Mouse (Mus musculus): ENCODE measurements around the gene Fgfr2. TPM values are rescaled to one million over a fixed set of nuclear protein-coding genes. Genes with fewer than 3 reads are reported as not detected.

Fgfr2 gene
- polyA plus RNA-seq, 1 experiment from 2014 or later: 104 TPM

GRCm38 (mm10) chr7:130240191-130240590, 2883.0 kb downstream of the Fgfr2 start:
- H3K36me3 ChIP-seq: no peaks in the 10 kb centered on the region
- 82% methylated on average over 9 of the region's 9 CpGs for WGBS

DNA sequence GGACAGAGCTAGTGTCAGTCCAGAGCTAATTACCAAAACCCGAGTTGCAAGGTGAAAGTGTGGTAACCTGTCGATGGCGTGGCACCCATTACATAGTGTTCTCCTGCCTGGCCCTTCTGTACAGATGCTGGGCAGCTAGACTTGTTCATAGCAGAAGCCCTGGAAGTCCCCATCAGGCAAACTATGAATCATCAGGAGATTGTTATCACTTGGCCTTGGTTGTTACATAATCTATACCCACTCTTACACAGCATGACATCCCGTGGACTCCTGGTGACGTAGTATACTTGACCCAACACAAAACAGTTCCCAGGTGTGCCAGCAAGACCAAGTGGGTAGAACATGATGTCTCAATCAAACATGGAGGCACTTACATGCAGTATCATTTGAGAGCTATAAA, 2885.9 kb downstream of the Fgfr2 start:
- Histone ChIP-seq H3K27ac (no peak overlapping the region), H3K4me3 (replicated peaks) (no peak overlapping the region), H3K4me1 (peaks cover 27% of the 10 kb centered on the region; the same call in 1 of the 2 replicates), H3K9ac (no peak overlapping the region), H3K27me3 (replicated peaks) (no peaks in the 10 kb centered on the region), H3K4me2 (no peak overlapping the region), H3K9me3 (no peaks in the 10 kb centered on the region), H3K36me3 (peaks cover 5% of the 10 kb centered on the region; the same call in 1 of the 2 replicates)
- WGBS: 68% methylated on average over 5 of the region's 5 CpGs
- ATAC-seq (ENCODE audit: insufficient read depth, low FRiP score, low read depth): no peak

More at GRCm38 (mm10) chr7:130240191-130240590, 2883.0 kb downstream of the Fgfr2 start:
- Histone ChIP-seq H3K4me3 (replicated peaks) (no peak overlapping the region), H3K27me3 (replicated peaks) (no peaks in the 10 kb centered on the region), H3K27ac (no peak overlapping the region), H3K4me2 (no peak overlapping the region), H3K9ac (no peak overlapping the region), H3K9me3 (no peaks in the 10 kb centered on the region), H3K4me1 (peaks cover 33% of the 10 kb centered on the region)
- ATAC-seq (ENCODE audit: insufficient read depth, low FRiP score, low read depth): no peak

- Histone ChIP-seq H3K9me3 (no peaks in the 10 kb centered on the region), H3K4me2 (no peak overlapping the region), H3K9ac (no peak overlapping the region), H3K4me3 (replicated peaks) (no peak overlapping the region), H3K4me1 (peaks cover 35% of the 10 kb centered on the region), H3K27ac (no peak overlapping the region), H3K27me3 (replicated peaks) (no peaks in the 10 kb centered on the region), H3K36me3 (peaks cover 5% of the 10 kb centered on the region; the same call in 1 of the 2 replicates)
- ATAC-seq (ENCODE audit: insufficient read depth, low FRiP score, low read depth): no peak
- 28% methylated on average over 7 of the region's 7 CpGs for WGBS
Measured at GRCm38 (mm10) chr7:130233777-130234176, 2889.4 kb downstream of the Fgfr2 start.

DNA sequence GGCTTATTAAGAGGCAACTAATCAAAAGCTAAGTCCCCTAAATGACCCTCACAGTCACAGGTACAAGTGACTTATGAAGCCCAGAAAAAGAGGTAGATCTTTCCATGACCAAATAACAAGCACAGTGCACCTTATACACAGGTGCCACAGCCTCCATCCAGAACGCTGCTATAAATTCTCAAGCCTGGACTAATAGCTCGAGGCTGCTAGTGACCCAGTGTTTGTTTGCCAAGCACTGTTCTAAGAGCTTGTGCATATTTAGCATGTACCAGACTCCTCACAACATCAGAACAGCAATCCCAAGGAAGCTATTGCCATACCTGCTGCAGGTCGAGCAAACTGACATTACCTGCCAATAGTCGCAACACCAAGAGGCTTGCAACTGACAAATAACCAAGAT, 2893.1 kb downstream of the Fgfr2 start:
- H3K27me3 ChIP-seq (replicated peaks): no peaks in the 10 kb centered on the region
- H3K4me2 ChIP-seq: no peak overlapping the region
- no peak overlapping the region for H3K27ac ChIP-seq
- peaks cover 5% of the 10 kb centered on the region; the same call in 1 of the 2 replicates for H3K36me3 ChIP-seq
- no peak for ATAC-seq (ENCODE audit: insufficient read depth, low FRiP score, low read depth)
- no peak overlapping the region for H3K4me3 ChIP-seq (replicated peaks)
- H3K9me3 ChIP-seq: no peaks in the 10 kb centered on the region
- H3K4me1 ChIP-seq: peaks cover 33% of the 10 kb centered on the region
- WGBS: 72% methylated on average over 4 of the region's 4 CpGs
- no peak overlapping the region for H3K9ac ChIP-seq

- no peak overlapping the region for H3K9ac ChIP-seq
- 82% methylated on average over 3 of the region's 3 CpGs for WGBS
- ATAC-seq (ENCODE audit: insufficient read depth, low FRiP score, low read depth): no peak
- no peak overlapping the region for H3K4me3 ChIP-seq (replicated peaks)
- H3K4me1 ChIP-seq: peaks cover 30% of the 10 kb centered on the region
- H3K9me3 ChIP-seq: no peaks in the 10 kb centered on the region
- no peaks in the 10 kb centered on the region for H3K27me3 ChIP-seq (replicated peaks)
- no peak overlapping the region for H3K27ac ChIP-seq
- no peak overlapping the region for H3K4me2 ChIP-seq
- H3K36me3 ChIP-seq: no peaks in the 10 kb centered on the region
Measured at GRCm38 (mm10) chr7:130225227-130225626, 2897.9 kb downstream of the Fgfr2 start.

GRCm38 (mm10) chr7:130222633-130223354, 2900.4 kb downstream of the Fgfr2 start:
- ATAC-seq (ENCODE audit: insufficient read depth, low FRiP score, low read depth): peak; percentile 53; the same call in 1 of the 2 replicates
- no peaks in the 10 kb centered on the region for H3K36me3 ChIP-seq
- peaks cover 30% of the 10 kb centered on the region for H3K4me1 ChIP-seq
- H3K4me2 ChIP-seq: no peak overlapping the region
- 57% methylated on average over 8 of the region's 8 CpGs for WGBS
- H3K27me3 ChIP-seq (replicated peaks): no peaks in the 10 kb centered on the region
- H3K9ac ChIP-seq: no peak overlapping the region
- H3K27ac ChIP-seq: no peak overlapping the region
- H3K4me3 ChIP-seq (replicated peaks): no peak overlapping the region
- no peaks in the 10 kb centered on the region for H3K9me3 ChIP-seq

DNA sequence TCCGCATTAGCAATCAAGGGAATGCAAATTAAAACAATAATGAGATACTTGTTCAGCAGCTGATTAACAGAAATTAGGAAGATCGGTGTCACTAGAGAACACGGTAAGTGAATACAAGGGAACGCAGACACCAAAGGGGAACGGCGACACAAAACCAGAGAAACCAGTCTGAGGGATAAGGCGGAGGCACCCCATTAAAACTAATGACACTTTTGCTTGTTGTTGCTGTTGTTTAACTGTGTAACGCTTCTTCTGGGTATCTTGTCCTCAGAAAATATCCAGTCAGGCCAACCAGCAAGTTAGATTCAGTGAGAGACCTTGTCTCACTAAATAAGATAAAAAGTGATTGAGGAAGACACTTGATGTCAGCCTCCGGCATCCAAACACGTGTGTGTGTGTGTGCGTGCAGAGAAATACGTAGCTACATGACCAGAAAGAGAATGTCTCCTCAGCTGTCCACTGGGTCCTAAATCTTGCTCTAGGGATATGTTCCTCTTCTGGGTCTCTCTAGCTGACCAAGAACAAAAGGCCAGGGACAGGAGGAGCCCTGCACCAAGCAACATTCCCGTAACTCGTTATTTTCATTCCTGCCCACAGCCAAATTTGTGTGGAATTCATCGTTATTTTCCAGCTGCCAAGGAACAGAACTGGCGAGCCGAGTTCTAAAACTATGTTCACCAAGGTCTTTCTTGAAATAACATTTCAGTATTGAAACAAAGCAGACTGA, 2901.3 kb downstream of the Fgfr2 start:
- H3K4me1 ChIP-seq: peaks cover 30% of the 10 kb centered on the region
- no peaks in the 10 kb centered on the region for H3K27me3 ChIP-seq (replicated peaks)
- H3K36me3 ChIP-seq: no peaks in the 10 kb centered on the region
- H3K9ac ChIP-seq: no peak overlapping the region
- H3K27ac ChIP-seq: no peak overlapping the region
- no peak for ATAC-seq (ENCODE audit: insufficient read depth, low FRiP score, low read depth)
- H3K4me2 ChIP-seq: no peak overlapping the region
- 64% methylated on average over 17 of the region's 17 CpGs for WGBS
- H3K9me3 ChIP-seq: no peaks in the 10 kb centered on the region
- no peak overlapping the region for H3K4me3 ChIP-seq (replicated peaks)

- WGBS: 80% methylated on average over 4 of the region's 4 CpGs
- ATAC-seq (ENCODE audit: insufficient read depth, low FRiP score, low read depth): no peak
Measured at GRCm38 (mm10) chr7:130220627-130221026, 2902.5 kb downstream of the Fgfr2 start.

GRCm38 (mm10) chr7:130219844-130220243, 2903.3 kb downstream of the Fgfr2 start:
- H3K27ac ChIP-seq: no peak overlapping the region

More at GRCm38 (mm10) chr7:130220627-130221026, 2902.5 kb downstream of the Fgfr2 start:
- H3K27me3 ChIP-seq (replicated peaks): no peaks in the 10 kb centered on the region
- no peak overlapping the region for H3K4me3 ChIP-seq (replicated peaks)
- no peak overlapping the region for H3K27ac ChIP-seq
- H3K9me3 ChIP-seq: no peaks in the 10 kb centered on the region
- no peak overlapping the region for H3K9ac ChIP-seq
- H3K36me3 ChIP-seq: no peaks in the 10 kb centered on the region
- no peak overlapping the region for H3K4me2 ChIP-seq
- peaks cover 27% of the 10 kb centered on the region for H3K4me1 ChIP-seq

DNA sequence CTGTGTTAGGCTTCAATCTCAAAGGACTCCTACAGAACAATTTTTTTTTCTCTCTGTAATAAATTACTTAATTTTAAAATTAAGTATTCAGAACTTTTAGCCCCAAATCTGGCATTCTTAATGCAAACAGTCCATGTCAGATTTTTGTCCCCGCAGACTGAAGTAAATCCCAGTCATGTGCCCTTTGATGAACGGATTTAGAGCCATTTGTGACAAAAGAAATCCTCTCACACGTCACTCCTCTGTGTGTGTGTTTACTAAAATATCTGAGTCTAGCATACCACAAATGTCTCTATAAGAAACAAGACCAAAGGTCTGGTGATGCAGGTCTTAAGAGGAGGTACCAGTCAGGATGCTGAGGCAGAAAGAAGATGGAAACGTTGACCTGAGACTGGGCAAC, 2906.9 kb downstream of the Fgfr2 start:
- Histone ChIP-seq H3K36me3 (no peaks in the 10 kb centered on the region), H3K4me2 (no peak overlapping the region), H3K27ac (peak overlapping the region; percentile 17), H3K4me3 (replicated peaks) (no peak overlapping the region), H3K9me3 (no peaks in the 10 kb centered on the region), H3K9ac (no peak overlapping the region), H3K27me3 (replicated peaks) (no peaks in the 10 kb centered on the region), H3K4me1 (peaks cover 14% of the 10 kb centered on the region; the same call in 1 of the 2 replicates)
- WGBS: 29% methylated on average over 4 of the region's 4 CpGs
- no peak for ATAC-seq (ENCODE audit: insufficient read depth, low FRiP score, low read depth)

More at GRCm38 (mm10) chr7:130219844-130220243, 2903.3 kb downstream of the Fgfr2 start:
- ATAC-seq (ENCODE audit: insufficient read depth, low FRiP score, low read depth): no peak
- 81% methylated on average over 4 of the region's 4 CpGs for WGBS
- no peaks in the 10 kb centered on the region for H3K36me3 ChIP-seq
- H3K4me3 ChIP-seq (replicated peaks): no peak overlapping the region
- H3K4me2 ChIP-seq: no peak overlapping the region
- H3K4me1 ChIP-seq: peaks cover 29% of the 10 kb centered on the region
- H3K9ac ChIP-seq: no peak overlapping the region
- H3K9me3 ChIP-seq: no peaks in the 10 kb centered on the region
- H3K27me3 ChIP-seq (replicated peaks): no peaks in the 10 kb centered on the region

DNA sequence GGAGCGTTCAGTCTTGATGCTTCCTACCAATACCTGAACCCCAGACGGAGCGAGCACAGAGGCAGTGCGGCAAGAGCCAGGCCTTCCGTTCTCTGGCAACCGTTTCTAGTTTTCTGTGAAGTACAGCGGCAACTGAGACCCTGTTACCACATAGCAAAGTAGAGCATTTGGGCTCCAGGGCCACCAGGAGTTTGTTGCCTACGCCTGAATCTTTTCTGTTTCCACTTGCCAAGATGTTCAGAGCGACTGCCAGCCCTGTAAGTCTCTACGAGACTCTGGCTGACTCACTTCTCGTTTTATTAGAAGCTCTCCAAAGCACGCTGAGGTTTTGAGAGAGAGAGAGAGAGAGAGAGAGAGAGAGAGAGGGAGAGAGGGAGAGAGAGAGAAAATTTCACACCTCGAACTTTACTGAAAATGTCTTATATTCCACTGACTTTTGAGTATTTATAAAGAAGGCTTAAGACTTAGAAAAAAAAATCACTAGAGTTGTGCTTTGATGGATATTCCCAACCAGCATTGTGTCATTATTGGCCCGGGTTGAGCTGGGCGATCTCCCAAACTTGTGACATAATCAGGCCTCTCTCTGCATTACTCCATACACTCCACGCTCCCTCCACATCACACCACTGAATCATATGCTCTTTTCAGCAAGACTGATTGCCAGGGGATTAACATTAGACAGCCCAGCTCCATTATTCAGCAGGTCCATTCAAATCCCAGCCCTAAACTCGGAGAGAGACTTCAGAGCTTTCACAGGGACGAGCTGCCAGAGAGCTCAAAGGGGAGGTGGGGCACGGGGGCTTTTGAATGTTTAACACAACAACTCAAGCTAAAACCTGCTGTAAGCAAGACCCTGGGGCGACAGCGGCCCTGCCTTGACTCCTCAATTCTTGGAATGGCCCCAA, 2907.6 kb downstream of the Fgfr2 start:
- H3K9ac ChIP-seq: no peak overlapping the region
- no peaks in the 10 kb centered on the region for H3K27me3 ChIP-seq (replicated peaks)
- H3K4me1 ChIP-seq: peaks cover 16% of the 10 kb centered on the region; the same call in 1 of the 2 replicates
- ATAC-seq (ENCODE audit: insufficient read depth, low FRiP score, low read depth): peak; percentile 86
- H3K4me2 ChIP-seq: no peak overlapping the region
- no peaks in the 10 kb centered on the region for H3K9me3 ChIP-seq
- no peaks in the 10 kb centered on the region for H3K36me3 ChIP-seq
- H3K27ac ChIP-seq: peak overlapping the region; percentile 67
- no peak overlapping the region for H3K4me3 ChIP-seq (replicated peaks)
- 41% methylated on average over 21 of the region's 21 CpGs for WGBS
